Mouse (Mus musculus) monocyte, adult 5-6 weeks (primary cell): ENCODE data around the gene Cmtr1. TPM values are rescaled to one million over a fixed set of nuclear protein-coding genes. Genes with fewer than 3 reads are reported as not detected.

Experiments
- ATAC-seq: fragments of 153-309, 156-312 bp; replicated peaks from 2 replicates; pipeline ENCODE4 v1.8.0; 2017; ENCODE audit warnings: mild to moderate bottlenecking; ENCODE audit not compliant: low TSS enrichment, insufficient number of reproducible peaks, severe bottlenecking, poor library complexity, low FRiP score
- total RNA-seq: library from RNA; stranded (forward); fragments of 200-1000, 200-491, 200-594 nt; gene quantifications from 3 replicates; pipeline ENCODE4 v1.2.3, GENCODE M21; 2017

The Cmtr1 gene
- total RNA-seq, 1 experiment from 2014 or later = 224 TPM

DNA sequence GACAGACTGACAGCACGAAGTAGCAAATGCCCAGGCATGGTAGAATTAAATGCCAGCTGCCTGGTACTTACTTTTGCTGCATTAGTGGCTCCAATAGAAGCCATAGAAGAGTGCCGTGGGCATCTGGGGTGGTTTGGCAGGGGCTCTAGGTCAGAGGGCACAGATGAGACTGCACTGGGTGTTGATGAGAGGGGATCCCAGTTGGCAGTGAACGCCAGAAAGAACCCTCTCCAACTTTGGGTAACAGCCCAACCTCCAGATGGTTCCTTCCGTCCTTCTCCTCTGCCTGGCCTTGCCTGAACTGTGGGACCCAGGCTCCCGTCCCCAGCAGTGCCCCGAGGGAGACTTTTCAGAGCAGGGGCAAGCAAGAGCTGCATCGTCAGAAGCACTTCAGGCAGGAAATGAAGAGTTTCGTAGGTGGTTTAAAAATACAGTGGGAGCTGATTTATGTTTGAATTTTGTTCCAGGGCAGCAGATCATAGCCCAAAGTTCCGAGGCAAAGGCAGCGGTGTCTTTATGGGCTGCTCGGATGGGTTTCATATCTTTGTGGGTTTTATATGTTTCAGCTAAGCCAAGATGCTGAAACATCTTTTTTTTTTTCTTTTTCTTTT is 60.5 kb downstream of the Cmtr1 start:
- no peak for ATAC-seq

DNA sequence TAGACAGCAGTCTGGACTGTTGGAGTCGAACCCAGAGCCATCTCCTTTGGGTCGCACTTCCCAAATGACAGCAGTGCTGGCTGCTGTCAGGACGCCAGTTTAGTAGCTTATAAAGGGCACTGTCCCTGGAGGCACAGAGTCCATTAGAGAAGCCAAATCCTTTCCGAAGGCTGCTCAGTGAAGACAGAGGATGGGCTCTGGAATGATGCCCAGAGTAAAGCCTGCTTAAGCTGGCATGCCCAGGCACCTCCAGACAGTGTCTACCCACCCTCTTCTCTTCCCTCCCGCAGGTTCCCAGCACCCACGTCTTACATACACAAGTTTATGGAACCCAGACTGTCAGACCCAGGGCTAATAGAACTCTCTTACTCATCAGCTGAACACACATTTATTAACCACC is 64.2 kb downstream of the Cmtr1 start:
- ATAC-seq = no peak

DNA sequence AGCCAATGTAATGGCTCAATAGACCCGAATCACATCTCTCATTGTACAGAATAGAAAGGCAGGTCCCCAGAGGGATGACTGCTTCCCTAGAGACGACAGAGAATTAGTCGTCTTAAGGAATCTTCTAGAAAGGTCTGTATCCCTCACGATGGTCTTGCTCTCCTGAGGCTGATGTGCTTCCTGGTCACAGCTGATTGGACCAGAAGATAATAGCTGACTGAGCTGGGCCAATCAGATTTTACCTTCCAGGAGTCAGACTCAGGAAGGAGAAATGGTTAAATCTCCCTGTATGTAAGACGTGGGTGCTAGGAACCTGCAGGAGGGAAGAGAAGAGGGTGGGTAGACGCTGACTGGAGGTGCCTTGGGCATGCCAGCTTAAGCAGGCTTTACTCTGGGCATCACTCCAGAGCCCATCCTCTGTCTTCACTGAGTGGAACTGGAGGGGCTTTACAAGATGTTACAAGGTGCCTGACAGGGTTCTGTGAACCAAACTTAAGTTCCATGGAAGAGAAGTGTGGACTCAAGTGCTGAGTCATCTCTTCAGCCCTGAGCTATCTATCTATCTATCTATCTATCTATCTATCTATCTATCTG is 64.7 kb downstream of the Cmtr1 start:
- ATAC-seq = no peak

DNA sequence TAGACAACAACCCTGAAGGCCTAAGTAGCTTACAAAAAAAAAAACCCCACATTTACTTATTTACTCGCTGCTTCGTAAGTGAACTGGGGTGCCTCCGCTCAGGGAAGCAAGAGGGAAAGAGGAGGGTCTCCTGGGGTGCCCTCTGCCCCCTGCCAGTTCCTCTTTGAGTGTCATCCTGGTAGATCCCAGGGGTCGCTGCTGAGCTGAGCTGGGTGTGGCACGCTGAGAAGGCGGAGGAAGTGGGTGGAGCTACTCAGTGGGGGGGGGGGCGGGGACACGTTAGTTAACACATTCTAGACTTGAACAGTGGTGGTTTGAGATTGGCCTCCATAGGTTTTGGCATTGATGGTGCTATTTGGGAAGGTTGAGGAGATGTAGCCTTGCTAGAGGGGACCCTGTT is 67.7 kb downstream of the Cmtr1 start:
- no peak for ATAC-seq

DNA sequence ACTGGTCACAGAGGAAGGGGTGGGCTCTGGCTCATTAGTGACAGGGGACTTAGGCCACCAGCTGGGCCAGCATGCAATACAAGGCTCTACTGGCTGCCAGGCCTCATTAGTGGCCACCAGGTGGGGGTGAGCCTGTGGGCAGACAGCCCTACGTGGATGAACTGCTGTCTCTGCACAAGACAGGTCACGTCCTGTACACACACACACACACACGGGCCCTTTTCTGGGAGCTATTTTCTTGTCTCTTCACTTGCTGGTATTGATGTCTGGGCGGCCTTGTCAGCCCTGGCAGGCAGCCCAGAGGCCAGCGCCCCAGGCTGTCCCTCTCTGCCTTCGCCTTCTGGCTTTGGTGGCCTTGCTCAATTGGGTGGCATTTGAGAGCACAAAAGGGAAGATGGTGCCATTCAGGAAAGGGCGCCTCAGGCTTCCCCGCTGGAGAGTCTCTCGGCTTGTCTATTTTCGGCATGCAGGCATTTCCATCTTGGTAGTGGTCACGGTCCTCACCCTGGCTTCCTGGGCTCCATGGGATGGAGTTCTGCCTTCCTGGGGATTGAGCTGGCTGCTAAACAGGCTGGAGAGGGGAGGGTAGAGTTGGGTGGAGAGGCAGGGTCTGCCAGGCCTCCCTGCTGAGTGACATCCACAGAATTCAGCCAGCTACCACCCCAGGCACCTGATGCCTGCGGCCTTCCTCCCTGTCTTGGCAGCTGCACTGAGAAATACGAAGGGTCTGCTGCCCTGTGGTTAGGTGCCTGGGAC is 70.3 kb downstream of the Cmtr1 start:
- ATAC-seq = no peak

DNA sequence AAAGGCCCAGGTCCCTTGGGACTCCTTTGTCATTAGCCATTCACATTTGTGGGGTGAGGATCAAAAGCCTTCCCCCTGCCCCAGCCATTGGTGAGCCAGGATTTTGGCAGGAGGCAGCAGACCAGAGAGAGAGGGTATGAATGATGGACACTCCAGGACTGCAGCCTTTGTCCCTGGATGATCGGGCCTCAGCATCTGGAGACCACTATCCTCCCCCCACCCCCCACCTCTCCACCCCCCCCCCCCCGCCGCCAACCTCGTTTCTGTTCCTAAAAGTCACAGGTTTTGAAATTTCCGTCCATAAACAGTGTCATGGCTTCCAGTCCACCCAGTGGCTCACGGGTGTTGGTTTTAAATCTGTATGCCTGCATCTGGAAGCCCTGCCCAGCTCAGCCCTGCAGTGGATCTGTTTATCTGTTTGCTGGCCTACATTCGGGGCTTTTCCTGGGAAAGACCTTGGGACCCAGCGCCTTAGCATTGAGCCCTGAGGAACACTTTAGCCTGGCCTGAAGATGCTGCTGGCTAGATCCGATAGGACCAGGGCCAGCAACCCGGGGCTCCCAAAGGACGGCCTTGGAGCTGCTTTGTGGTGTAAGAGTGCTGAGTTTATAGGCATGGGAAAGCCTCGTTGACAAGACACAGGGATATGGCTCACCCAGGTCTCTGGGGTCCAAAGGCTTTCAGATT is 71.0 kb downstream of the Cmtr1 start:
- ATAC-seq = no peak

DNA sequence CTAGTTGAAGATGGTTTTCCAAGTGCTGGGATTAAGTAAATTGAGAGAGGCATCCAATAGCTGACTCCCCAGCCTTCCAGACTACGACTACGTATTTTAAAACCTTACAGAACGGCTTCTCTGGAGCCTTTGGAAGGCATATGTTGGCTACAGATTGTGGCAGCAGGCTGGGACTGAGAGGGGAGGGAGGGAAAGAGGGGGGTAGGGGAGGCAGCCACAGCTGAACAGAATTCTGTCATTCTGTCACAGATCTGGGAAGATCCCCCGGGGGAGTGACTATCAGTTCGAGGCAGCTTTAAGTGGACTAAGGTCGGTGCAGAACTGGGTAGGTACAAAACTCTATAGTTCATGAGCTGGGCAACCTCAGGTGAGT is 71.5 kb downstream of the Cmtr1 start:
- no peak for ATAC-seq

DNA sequence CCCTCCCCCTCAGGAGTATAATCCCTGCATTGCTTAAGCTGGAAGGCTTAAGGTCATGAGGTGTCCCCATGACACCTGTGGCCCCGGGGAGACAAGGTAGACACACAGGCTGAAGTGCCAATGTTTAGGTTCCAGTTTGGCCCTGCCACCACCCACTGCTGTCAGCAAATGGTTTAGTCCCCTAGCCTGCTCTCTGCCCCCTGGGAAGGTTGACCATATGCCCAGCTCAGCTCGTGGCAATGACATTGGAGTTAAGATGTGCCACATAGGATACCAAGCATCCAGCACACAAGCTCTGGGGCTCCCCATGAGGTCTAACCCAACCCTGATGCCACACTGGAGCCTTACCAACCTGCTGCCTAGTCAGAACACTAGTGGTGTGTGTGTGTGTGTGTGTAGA is 72.1 kb downstream of the Cmtr1 start:
- ATAC-seq = no peak

DNA sequence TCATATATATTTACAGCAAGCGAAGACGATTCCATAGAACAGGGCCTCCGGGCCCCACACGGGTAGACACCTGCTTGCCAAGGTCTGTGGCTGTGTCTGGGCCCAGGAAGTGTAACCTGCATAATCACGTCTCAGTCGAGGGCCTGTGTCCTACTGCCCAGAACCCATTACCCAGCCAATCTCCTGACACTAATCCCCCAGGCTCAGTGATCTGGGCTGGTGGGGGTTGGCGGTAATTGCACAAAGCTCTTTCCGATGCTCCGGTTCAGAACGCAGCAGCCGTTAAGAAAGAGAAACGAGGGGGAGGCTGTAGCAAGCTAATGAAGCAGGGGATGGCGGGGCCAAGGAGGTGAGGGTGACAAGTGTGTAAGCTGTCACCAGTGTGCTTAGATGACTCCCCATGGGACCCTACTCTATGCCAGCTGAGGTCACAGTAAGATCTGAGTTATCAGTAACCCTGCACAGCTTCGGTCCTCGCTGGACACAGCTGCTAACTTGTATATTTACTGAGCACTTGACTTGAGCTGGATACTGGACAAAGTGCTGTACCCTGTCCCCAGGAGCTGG is 76.1 kb downstream of the Cmtr1 start:
- ATAC-seq = no peak

DNA sequence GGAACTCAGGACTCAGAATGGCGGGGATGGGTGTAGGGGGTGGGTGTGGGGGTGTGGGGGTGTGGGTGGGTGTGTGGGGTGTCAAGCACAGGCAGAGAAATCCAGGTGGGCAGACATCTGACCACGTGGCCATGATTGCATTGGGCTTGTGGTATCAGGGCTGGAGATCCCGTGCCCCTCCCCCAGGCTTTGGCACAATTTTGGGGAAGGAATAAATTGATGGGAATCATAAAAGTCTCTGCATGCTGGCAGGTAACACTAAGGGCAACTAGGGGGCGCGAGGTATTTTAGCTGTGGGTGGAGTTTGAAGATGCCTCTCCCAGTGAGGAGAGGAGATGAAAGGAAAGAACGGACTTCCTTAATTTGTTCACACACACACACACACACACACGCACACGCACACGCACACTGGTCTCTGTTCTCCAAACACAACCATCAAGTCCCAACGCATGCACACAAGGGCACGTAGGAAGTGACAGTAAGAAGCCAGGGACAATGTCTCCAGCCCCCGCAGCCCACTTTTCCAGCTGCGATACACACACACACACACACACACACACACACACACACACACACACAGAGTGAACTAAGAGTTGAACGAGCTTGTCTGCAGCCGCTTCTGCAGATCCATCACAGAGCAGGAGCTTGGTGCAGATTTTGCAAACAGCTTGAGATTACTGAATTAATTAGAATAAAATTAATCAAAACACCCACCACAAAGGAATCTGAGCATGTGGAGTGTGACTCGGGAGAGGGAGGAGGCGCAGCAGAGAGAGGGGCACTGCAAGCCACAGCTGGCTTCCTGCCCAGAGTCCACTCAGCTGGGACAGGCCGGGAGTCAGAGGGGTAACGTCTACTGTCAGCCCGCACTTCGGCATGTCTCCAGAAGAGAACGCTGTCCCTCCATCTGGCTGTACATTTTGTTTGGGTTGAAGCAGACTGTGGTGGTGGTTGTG is 77.7 kb downstream of the Cmtr1 start:
- ATAC-seq = no peak

DNA sequence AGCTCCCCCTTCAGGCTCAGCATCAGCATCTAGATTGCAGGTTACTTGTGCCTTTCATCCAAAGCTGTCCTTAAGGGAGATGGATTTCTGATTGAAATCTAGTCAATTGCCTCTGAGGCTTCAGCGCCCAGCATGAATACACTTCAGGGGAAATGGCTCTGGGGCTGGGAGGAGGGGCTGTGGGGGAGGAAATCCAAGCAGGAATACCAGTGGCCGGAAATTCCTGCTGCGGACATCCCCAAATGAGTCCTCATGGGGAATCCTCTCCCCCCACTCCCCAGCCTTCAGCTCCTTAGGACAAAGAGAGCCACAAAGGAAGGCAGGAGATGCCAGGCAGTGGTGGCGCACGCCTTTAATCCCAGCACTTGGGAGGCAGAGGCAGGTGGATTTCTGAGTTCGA is 87.1 kb downstream of the Cmtr1 start:
- ATAC-seq = no peak

DNA sequence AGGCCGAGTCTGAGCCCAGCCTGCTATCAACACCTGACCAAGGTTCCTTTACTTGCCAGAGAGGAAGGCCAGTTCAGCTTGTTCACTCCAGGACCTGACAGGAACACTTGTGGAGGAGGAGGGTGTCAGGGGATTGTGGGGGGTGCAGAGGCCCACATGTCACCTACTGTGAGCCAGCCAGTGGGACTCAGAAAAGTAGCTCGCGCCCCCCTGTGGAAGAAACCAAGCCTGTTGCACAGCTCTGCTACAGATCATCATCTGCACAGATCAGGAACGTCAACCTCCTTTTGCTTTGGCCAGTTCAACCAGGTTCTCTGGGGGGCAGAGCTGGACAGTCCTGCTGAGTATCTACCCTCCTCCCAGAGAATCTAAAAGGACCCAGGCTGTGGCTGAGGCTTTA is 94.1 kb downstream of the Cmtr1 start:
- ATAC-seq = no peak

Other genes starting within 250 kb of the Cmtr1 start
- 698 to 1,062 TPM (median 980 TPM) in 3 replicates for gene Pim1, start 169.8 kb upstream of the Cmtr1 start, total RNA-seq
- gene Gm17657, start 111.0 kb upstream of the Cmtr1 start, total RNA-seq = not detected in 3 replicates
- gene Tbc1d22b, start 110.8 kb upstream of the Cmtr1 start, total RNA-seq = 7.9 to 22.0 TPM (median 8.4 TPM) in 3 replicates
- gene Tmem217, start 108.2 kb upstream of the Cmtr1 start, total RNA-seq = not detected in 3 replicates
- 44.8 to 57.1 TPM (median 48.0 TPM) in 3 replicates for gene Rnf8, start 45.8 kb upstream of the Cmtr1 start, total RNA-seq
- gene Gm28043, start 45.7 kb upstream of the Cmtr1 start, total RNA-seq = 17.9 to 20.7 TPM (median 20.5 TPM) in 3 replicates
- gene Ccdc167, start 56.4 kb downstream of the Cmtr1 start, total RNA-seq = 4.7 to 14.6 TPM (median 5.0 TPM) in 3 replicates